In genomic region chr10:95565156-95565854, GRCm38 (mm10) we compare ENCODE assay signal across 8 mouse cellular contexts. TPM values are rescaled to one million over a fixed set of nuclear protein-coding genes. Genes with fewer than 3 reads are reported as not detected.
A peak's percentile ranks its signal among the peaks of the same experiment; 100 is the strongest.
DNase-seq lines count a peak whose midpoint lies in the region; ATAC-seq and TF ChIP-seq lines count a peak whose summit lies in the region.

No protein-coding gene starts in this region.

- DNase-seq in gastrocnemius, adult 2 months: no peak
- DNase-seq in gastrocnemius, postnatal 25 days: no peak
- DNase-seq in stomach, postnatal 0 days (ENCODE audit: low spot score): no peak
- no peak for DNase-seq in liver, embryonic 11.5 days (ENCODE audit: low spot score)
- DNase-seq in thymus, postnatal 0 days (ENCODE audit: low spot score): peak; percentile 24
- DNase-seq in cerebellum, adult 11 months: no peak
- DNase-seq in left cerebral cortex, adult 18-20 months (ENCODE audit: low spot score in 2 of 2): no peak

- peaks cover 24% of the 10 kb centered on the region for H3K4me1 ChIP-seq in stomach, embryonic 14.5 days (ENCODE audit: control insufficient read depth, insufficient read depth, low read length)
- 0 out of 2 replicates have a peak, but pooled peaks cover 4% of the 10 kb centered on the region for H3K4me1 ChIP-seq in stomach, postnatal 0 days (replicated peaks; ENCODE audit: control insufficient read depth, insufficient read depth)
- H3K4me1 ChIP-seq in liver, embryonic 11.5 days (replicated peaks; ENCODE audit: control insufficient read depth, insufficient read depth, low read length): peaks cover 29% of the 10 kb centered on the region

- WGBS in stomach, embryonic 14.5 days: 22% methylated on average over 14 of the region's 14 CpGs
- 38% methylated on average over 14 of the region's 14 CpGs for WGBS in stomach, postnatal 0 days
- WGBS in liver, embryonic 11.5 days: 26% methylated on average over 14 of the region's 14 CpGs

- intact Hi-C loops in gastrocnemius, adult 2 months (cut with DNase I): loop anchor here (5.0 kb wide), 1 partner anchor 42 kb away; no protein-coding TSS in a partner anchor

- H3K9ac ChIP-seq in stomach, embryonic 14.5 days (replicated peaks; ENCODE audit: low read depth, low read length): no peak overlapping the region
- H3K9ac ChIP-seq in stomach, postnatal 0 days (ENCODE audit: low read length): no peak overlapping the region
- H3K9ac ChIP-seq in liver, embryonic 11.5 days (ENCODE audit: low read depth, low read length): no peak overlapping the region

- no peak for ATAC-seq in stomach, embryonic 14.5 days (ENCODE audit: insufficient number of reproducible peaks, insufficient read depth, low FRiP score, low read depth)
- no peak for ATAC-seq in stomach, postnatal 0 days (ENCODE audit: low FRiP score, low TSS enrichment)
- no peak for ATAC-seq in liver, embryonic 11.5 days (replicated peaks; ENCODE audit: low FRiP score)

- TF ChIP-seq EP300 in stomach, postnatal 0 days (optimal IDR thresholded peaks at IDR 0.05): no peak

- 0 out of 2 replicates have a peak overlapping the region, but pooled peaks have one; percentile 5 for H3K4me2 ChIP-seq in stomach, embryonic 14.5 days (replicated peaks; ENCODE audit: low read depth, low read length)
- no peak overlapping the region for H3K4me2 ChIP-seq in stomach, postnatal 0 days (replicated peaks; ENCODE audit: low read depth)
- peak overlapping the region; percentile 22 for H3K4me2 ChIP-seq in liver, embryonic 11.5 days

- TF ChIP-seq CTCF in gastrocnemius, adult 2 months (IDR thresholded peaks at IDR 0.05): no peak
- no peak for TF ChIP-seq CTCF in stomach, postnatal 0 days (IDR thresholded peaks at IDR 0.05; ENCODE audit: low read depth)

- no peaks in the 10 kb centered on the region for H3K27me3 ChIP-seq in stomach, embryonic 14.5 days (ENCODE audit: control insufficient read depth, insufficient read depth, low read length)
- H3K27me3 ChIP-seq in stomach, postnatal 0 days (ENCODE audit: control insufficient read depth, insufficient read depth, low read length): no peaks in the 10 kb centered on the region
- no peaks in the 10 kb centered on the region for H3K27me3 ChIP-seq in liver, embryonic 11.5 days (replicated peaks; ENCODE audit: control insufficient read depth, insufficient read depth, low read length)

- H3K9me3 ChIP-seq in stomach, embryonic 14.5 days (ENCODE audit: control insufficient read depth, low read depth, low read length): no peaks in the 10 kb centered on the region
- H3K9me3 ChIP-seq in stomach, postnatal 0 days (ENCODE audit: control insufficient read depth, low read length): no peaks in the 10 kb centered on the region
- no peaks in the 10 kb centered on the region for H3K9me3 ChIP-seq in liver, embryonic 11.5 days (ENCODE audit: control insufficient read depth, low read length)

- H3K4me3 ChIP-seq in gastrocnemius, adult 2 months: no peak overlapping the region
- H3K4me3 ChIP-seq in stomach, embryonic 14.5 days (ENCODE audit: low read depth, low read length): no peak overlapping the region
- H3K4me3 ChIP-seq in stomach, postnatal 0 days (ENCODE audit: low read depth, low read length): no peak overlapping the region
- no peak overlapping the region for H3K4me3 ChIP-seq in liver, embryonic 11.5 days (ENCODE audit: low read depth, low read length)

- peak overlapping the region; percentile 12; the same call in 1 of the 2 replicates for H3K27ac ChIP-seq in gastrocnemius, adult 2 months
- H3K27ac ChIP-seq in stomach, embryonic 14.5 days (ENCODE audit: low read length): 0 out of 2 replicates have a peak overlapping the region, but pooled peaks have one; percentile 27
- H3K27ac ChIP-seq in stomach, postnatal 0 days (replicated peaks): no peak overlapping the region
- no peak overlapping the region for H3K27ac ChIP-seq in liver, embryonic 11.5 days (ENCODE audit: low read depth, low read length)

- H3K36me3 ChIP-seq in stomach, embryonic 14.5 days (ENCODE audit: control insufficient read depth, insufficient read depth, low read length): no peaks in the 10 kb centered on the region
- H3K36me3 ChIP-seq in stomach, postnatal 0 days (ENCODE audit: control insufficient read depth, insufficient read depth, low read length): no peaks in the 10 kb centered on the region
- H3K36me3 ChIP-seq in liver, embryonic 11.5 days (ENCODE audit: control insufficient read depth, insufficient read depth, low read length): no peaks in the 10 kb centered on the region

RNA-seq across cellular contexts. Expression of gene Nudt4, which starts 1.4 kb away (rescaled TPM):
- 100 to 1,000 TPM; 182 to 332 TPM for total RNA-seq in gastrocnemius, adult 2 months (2021)
- total RNA-seq in gastrocnemius, postnatal 25 days (2021): 100 to 1,000 TPM; 179 to 274 TPM
- 70.6 and 73.3 TPM in 2 replicates for polyA plus RNA-seq in stomach, embryonic 14.5 days (2014; fragmentation: Nextera tagmentation; extraction: Ambion mirVana)
- polyA plus RNA-seq in stomach, postnatal 0 days (2015; fragmentation: Nextera tagmentation; extraction: Ambion mirVana): 46.1 and 47.5 TPM in 2 replicates
- polyA plus RNA-seq in liver, embryonic 11.5 days (2014; fragmentation: Nextera tagmentation; extraction: Ambion mirVana): 95.8 and 97.9 TPM in 2 replicates
- 39.3 and 40.7 TPM in 2 replicates for polyA plus RNA-seq in thymus, postnatal 0 days (2015; fragmentation: Nextera tagmentation; extraction: Ambion mirVana)
- 100 to 1,000 TPM; 140 to 145 TPM for total RNA-seq in left cerebral cortex, adult 18-20 months (2021)

RNA-seq across cellular contexts. Expression of gene Ube2n, which starts 50.4 kb away (rescaled TPM):
- 10 to 100 TPM; 71.3 to 75.6 TPM for total RNA-seq in gastrocnemius, adult 2 months (2021)
- 10 to 100 TPM; 66.4 to 73.6 TPM for total RNA-seq in gastrocnemius, postnatal 25 days (2021)
- polyA plus RNA-seq in stomach, embryonic 14.5 days (2014; fragmentation: Nextera tagmentation; extraction: Ambion mirVana): 315 and 333 TPM in 2 replicates
- polyA plus RNA-seq in stomach, postnatal 0 days (2015; fragmentation: Nextera tagmentation; extraction: Ambion mirVana): 229 and 231 TPM in 2 replicates
- polyA plus RNA-seq in liver, embryonic 11.5 days (2014; fragmentation: Nextera tagmentation; extraction: Ambion mirVana): 310 and 327 TPM in 2 replicates
- 274 and 290 TPM in 2 replicates for polyA plus RNA-seq in thymus, postnatal 0 days (2015; fragmentation: Nextera tagmentation; extraction: Ambion mirVana)
- total RNA-seq in left cerebral cortex, adult 18-20 months (2021): 100 to 1,000 TPM; 199 to 202 TPM

Comparison
In these comparisons a context has a peak if more than half of its experiments do, and no peak if none do; other contexts are left out.
1. H3K27ac ChIP-seq: peak in gastrocnemius, adult 2 months (single experiment) and stomach, embryonic 14.5 days (single experiment); none in stomach, postnatal 0 days (single experiment) and liver, embryonic 11.5 days (single experiment).